Mouse (Mus musculus) midbrain, embryonic 16.5 days (tissue): ENCODE measurements around the gene Ralgps2. TPM values are rescaled to one million over a fixed set of nuclear protein-coding genes. Genes with fewer than 3 reads are reported as not detected.

Experiments
- ATAC-seq: fragments of 200-750 bp; cut with Nextera tagmentation; 2 replicates; pipeline ENCODE4 v1.8.0; 2017; ENCODE audit warnings: moderate TSS enrichment
- H3K27ac ChIP-seq: fragments of 300-500 bp; sonication (generic); 2 replicates; pipeline ENCODE4 v1.5.1; 2014; ENCODE audit warnings: mild to moderate bottlenecking, low read length, mixed read lengths
- H3K27me3 ChIP-seq: fragments of 300-500 bp; sonication (generic); 2 replicates; pipeline ENCODE4 v1.6.1; 2014; ENCODE audit warnings: low read depth, low read length, mixed read lengths; ENCODE audit not compliant: control insufficient read depth, insufficient read depth
- H3K36me3 ChIP-seq: fragments of 300-500 bp; sonication (generic); 2 replicates; pipeline ENCODE4 v1.6.1; 2014; ENCODE audit warnings: mild to moderate bottlenecking, low read length, moderate library complexity, mixed read lengths; ENCODE audit not compliant: control insufficient read depth, insufficient read depth
- H3K4me1 ChIP-seq: fragments of 300-500 bp; sonication (generic); 2 replicates; pipeline ENCODE4 v1.6.1; 2014; ENCODE audit warnings: mild to moderate bottlenecking, low read length, mixed read lengths; ENCODE audit not compliant: control insufficient read depth, insufficient read depth
- H3K4me2 ChIP-seq: fragments of 300-500 bp; sonication (generic); 2 replicates; pipeline ENCODE4 v1.6.1; 2014; ENCODE audit warnings: mild to moderate bottlenecking, low read length, mixed read lengths
- H3K4me3 ChIP-seq: fragments of 300-500 bp; sonication (generic); 2 replicates; pipeline ENCODE4 v1.5.1; 2014; ENCODE audit warnings: low read depth, mild to moderate bottlenecking, low read length, moderate library complexity, mixed read lengths
- H3K9ac ChIP-seq: fragments of 300-500 bp; sonication (generic); 2 replicates; pipeline ENCODE4 v1.6.1; 2014; ENCODE audit warnings: low read depth, low read length, mixed read lengths
- H3K9me3 ChIP-seq: fragments of 300-500 bp; sonication (generic); replicated peaks from 2 replicates; pipeline ENCODE4 v1.6.1; 2014; ENCODE audit warnings: mild to moderate bottlenecking, low read length, mixed read lengths; ENCODE audit not compliant: control insufficient read depth, poor library complexity, severe bottlenecking
- WGBS: fragments of 180-500 bp; shearing (Covaris S2); extraction: QIAGEN DNeasy Blood & Tissue Kit; methylation state at CpG from one replicate; pipeline ENCODE4 v1.1.7; 2014; 5-methylcytosine and 5-hydroxymethylcytosine counted together
- polyA plus RNA-seq: library from polyadenylated mRNA; unstranded; fragments of >200 nt; fragmentation: Nextera tagmentation; extraction: Ambion mirVana; gene quantifications from 2 replicates; pipeline ENCODE4 v1.2.1, GENCODE M21; 2015

Ralgps2 gene
- polyA plus RNA-seq, 1 experiment from 2014 or later, result 78.1 TPM

DNA sequence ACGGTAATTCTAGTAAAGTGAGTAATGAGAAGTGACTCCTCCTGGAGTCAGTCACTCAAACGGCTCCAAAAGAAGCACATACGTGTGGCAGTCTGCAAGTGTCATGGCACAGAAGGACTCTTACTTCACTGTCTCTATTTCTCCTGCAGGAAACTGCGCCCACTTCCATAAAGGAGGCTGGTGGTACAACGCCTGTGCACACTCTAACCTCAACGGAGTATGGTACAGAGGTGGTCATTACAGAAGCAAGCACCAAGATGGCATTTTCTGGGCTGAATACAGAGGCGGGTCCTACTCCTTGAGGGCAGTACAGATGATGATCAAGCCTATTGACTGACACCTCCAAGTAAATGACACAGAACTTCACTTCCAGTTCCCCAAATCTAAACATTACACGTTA is 79.2 kb downstream of the Ralgps2 start:
- Histone ChIP-seq H3K27ac (no peak overlapping the region), H3K27me3 (no peaks in the 10 kb centered on the region), H3K4me3 (no peak overlapping the region), H3K9me3 (no peaks in the 10 kb centered on the region), H3K9ac (no peak overlapping the region), H3K4me1 (peaks cover 8% of the 10 kb centered on the region; the same call in 1 of the 2 replicates), H3K36me3 (no peaks in the 10 kb centered on the region), H3K4me2 (no peak overlapping the region)
- no peak for ATAC-seq
- WGBS, result 91% methylated on average over 8 of the region's 8 CpGs

DNA sequence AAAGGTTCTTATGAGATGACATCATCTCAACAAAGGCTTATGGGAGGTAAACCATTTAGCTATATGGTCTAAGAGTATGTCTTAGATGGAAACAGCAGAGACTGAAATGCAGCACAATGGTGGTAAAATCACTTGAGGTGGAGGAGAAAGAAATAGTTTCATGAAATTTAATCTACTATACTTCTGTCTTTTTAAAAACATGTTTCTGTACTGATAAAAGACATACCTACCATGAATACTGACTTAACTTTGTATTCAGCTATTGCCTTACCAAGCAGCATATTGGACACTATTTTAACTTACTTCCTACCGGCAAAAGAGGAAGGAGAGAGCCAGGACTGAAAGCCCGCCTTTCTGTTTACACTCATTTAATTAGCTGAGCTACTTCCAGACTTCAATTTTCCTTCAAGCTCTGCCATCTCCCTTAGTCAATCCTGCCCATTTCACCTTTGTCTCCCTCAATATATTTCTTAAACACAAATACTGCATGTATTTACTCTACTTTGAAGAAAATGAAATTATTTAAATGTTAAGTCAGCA is 79.6 kb downstream of the Ralgps2 start:
- ATAC-seq, result no peak
- Histone ChIP-seq H3K27me3 (no peaks in the 10 kb centered on the region), H3K36me3 (no peaks in the 10 kb centered on the region)

DNA sequence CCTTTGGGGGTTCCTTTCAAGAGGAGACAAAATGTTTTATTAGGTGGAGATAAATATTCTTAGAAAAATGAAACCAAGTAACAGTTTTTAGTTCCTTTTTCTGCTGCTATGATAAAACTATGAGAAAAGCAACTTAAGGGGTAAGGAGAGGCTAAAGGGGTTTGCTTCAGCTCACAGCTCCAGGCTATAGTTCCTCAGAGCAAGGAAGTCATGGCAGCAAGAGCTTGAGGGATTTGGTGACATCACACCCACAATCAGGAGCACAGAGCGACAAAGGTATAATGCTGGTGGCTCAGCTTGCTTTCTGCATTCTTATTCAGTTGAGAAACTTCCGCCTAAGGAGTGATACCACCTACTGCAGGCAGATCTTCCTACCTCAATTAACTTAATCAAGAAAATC is 80.3 kb downstream of the Ralgps2 start:
- no peak for ATAC-seq
- no peak overlapping the region for H3K4me3 ChIP-seq
- no peaks in the 10 kb centered on the region for H3K36me3 ChIP-seq
- no peaks in the 10 kb centered on the region for H3K9me3 ChIP-seq
- H3K27ac ChIP-seq, result no peak overlapping the region
- no peak overlapping the region for H3K9ac ChIP-seq
- no peaks in the 10 kb centered on the region for H3K27me3 ChIP-seq
- peaks cover 7% of the 10 kb centered on the region; the same call in 1 of the 2 replicates for H3K4me1 ChIP-seq
- H3K4me2 ChIP-seq, result no peak overlapping the region
- 92% methylated on average over 2 of the region's 2 CpGs for WGBS

More for the DNA sequence above, 79.6 kb downstream of the Ralgps2 start:
- Histone ChIP-seq H3K4me1 (peaks cover 8% of the 10 kb centered on the region; the same call in 1 of the 2 replicates), H3K4me2 (no peak overlapping the region), H3K9me3 (no peaks in the 10 kb centered on the region), H3K4me3 (no peak overlapping the region), H3K27ac (no peak overlapping the region), H3K9ac (no peak overlapping the region)
- 85% methylated on average over 2 of the region's 2 CpGs for WGBS

DNA sequence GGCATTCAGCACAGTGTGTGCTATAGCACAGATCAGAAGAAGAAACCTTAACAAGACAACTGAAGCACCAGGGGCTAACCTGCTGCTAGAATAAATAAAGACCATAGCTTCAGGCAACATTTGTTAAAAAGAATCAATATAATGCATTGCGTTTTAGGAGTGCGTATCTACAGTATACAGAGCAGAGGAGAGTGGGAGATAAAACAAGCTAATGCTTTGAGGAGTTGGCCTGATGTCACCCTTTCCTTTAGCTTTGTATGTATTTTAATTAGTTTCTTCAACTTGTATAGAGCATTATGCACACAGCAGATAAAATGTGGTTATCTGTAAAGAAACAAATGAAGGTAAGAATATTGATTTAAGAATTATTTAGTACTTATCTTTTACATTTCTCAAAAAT is 82.8 kb downstream of the Ralgps2 start:
- Histone ChIP-seq H3K27me3 (no peaks in the 10 kb centered on the region), H3K4me3 (no peak overlapping the region), H3K9me3 (no peaks in the 10 kb centered on the region), H3K9ac (no peak overlapping the region), H3K27ac (no peak overlapping the region), H3K4me2 (no peak overlapping the region), H3K36me3 (no peaks in the 10 kb centered on the region), H3K4me1 (no peaks in the 10 kb centered on the region)
- no peak for ATAC-seq
- WGBS, result 58% methylated on average over 2 of the region's 2 CpGs

DNA sequence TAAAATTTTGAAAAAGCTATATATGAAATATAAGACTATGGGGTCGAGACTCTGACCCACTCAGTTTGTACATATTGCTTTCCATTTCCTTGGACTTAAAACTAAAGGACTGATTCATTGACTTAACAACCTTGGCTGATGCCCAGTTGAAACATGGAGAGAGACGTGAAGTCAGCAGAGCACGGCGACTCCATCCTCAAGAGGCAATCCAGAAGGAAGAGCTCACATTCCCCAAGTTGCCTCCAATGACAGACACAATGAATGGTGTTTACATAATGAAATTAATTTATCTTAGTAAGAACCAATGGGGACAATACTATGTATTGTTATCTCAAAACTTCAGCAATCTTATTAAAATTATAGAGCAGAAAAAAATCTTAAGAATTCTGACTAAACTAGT is 84.9 kb downstream of the Ralgps2 start:
- 96% methylated on average over 4 of the region's 4 CpGs for WGBS
- no peak for ATAC-seq
- no peaks in the 10 kb centered on the region for H3K27me3 ChIP-seq
- H3K27ac ChIP-seq, result no peak overlapping the region
- no peak overlapping the region for H3K4me3 ChIP-seq
- H3K4me1 ChIP-seq, result no peaks in the 10 kb centered on the region
- H3K36me3 ChIP-seq, result no peaks in the 10 kb centered on the region
- no peaks in the 10 kb centered on the region for H3K9me3 ChIP-seq
- no peak overlapping the region for H3K4me2 ChIP-seq
- H3K9ac ChIP-seq, result no peak overlapping the region

DNA sequence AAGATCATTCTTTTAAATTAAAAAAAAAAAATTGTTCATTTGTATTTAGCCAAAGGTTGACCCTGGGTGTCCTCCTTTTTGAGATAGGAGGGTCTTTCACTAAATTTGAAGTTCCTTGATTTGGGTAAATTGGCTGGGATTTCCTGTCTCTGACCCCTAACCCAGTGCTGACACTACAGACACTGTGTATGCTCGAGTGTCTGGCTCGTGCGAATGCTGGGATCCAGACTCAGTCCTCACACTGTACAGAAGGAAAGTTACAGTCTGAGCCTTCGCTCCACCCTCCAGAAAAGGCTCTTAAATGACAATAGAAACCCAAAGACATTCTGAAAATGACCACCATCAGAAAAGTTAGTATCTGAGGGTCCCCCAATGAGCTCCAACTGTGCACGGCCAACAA is 86.6 kb downstream of the Ralgps2 start:
- 80% methylated on average over 5 of the region's 5 CpGs for WGBS
- no peak overlapping the region for H3K4me3 ChIP-seq
- no peak overlapping the region for H3K4me2 ChIP-seq
- H3K27ac ChIP-seq, result no peak overlapping the region
- H3K27me3 ChIP-seq, result no peaks in the 10 kb centered on the region
- no peaks in the 10 kb centered on the region for H3K36me3 ChIP-seq
- no peak overlapping the region for H3K9ac ChIP-seq
- no peaks in the 10 kb centered on the region for H3K9me3 ChIP-seq
- no peak for ATAC-seq
- H3K4me1 ChIP-seq, result no peaks in the 10 kb centered on the region

DNA sequence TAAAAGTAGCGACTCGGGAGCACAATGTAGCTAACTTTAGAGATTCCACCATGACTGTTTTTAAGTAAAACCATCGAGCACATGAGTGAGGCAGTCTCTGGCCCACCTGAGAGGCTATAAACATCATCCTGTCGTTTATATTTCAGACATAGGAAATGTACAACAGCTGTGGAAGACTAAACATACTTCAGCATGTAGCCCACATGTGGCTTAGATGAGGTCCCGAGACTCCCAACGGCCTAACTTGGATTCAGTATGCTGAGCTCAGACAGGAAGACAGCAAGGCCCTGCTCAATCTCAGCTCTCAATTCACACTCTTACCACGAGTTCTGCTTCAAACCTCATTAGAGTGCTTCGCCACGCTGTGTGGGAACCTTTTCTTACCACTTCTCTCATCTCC is 87.0 kb downstream of the Ralgps2 start:
- H3K9ac ChIP-seq, result no peak overlapping the region
- H3K36me3 ChIP-seq, result no peaks in the 10 kb centered on the region
- 86% methylated on average over 9 of the region's 9 CpGs for WGBS
- no peaks in the 10 kb centered on the region for H3K4me1 ChIP-seq
- no peak overlapping the region for H3K27ac ChIP-seq
- no peaks in the 10 kb centered on the region for H3K9me3 ChIP-seq
- no peak overlapping the region for H3K4me2 ChIP-seq
- H3K4me3 ChIP-seq, result no peak overlapping the region
- no peak for ATAC-seq
- H3K27me3 ChIP-seq, result no peaks in the 10 kb centered on the region

DNA sequence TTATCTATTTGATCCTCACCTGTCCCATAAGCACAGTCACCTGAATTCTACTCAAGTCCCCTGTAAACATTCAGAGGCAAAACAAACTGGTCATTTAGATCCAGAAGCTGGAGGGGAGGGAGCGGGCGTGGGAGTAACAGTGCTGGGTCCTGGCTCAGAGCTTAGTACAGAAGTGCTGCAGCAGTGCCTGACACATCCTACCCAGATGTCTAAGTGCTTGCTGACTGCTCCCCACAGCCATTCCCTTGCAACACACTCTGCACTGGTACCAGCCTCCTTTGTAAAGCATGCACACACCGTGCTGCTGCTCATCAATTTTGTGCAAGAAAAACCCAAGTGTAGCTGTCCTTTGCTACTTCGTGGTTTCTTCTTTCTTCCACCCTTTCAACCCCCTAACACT is 92.3 kb downstream of the Ralgps2 start:
- Histone ChIP-seq H3K4me3 (no peak overlapping the region), H3K4me2 (no peak overlapping the region), H3K27me3 (no peaks in the 10 kb centered on the region), H3K27ac (no peak overlapping the region), H3K9ac (no peak overlapping the region), H3K4me1 (no peaks in the 10 kb centered on the region), H3K9me3 (no peaks in the 10 kb centered on the region), H3K36me3 (no peaks in the 10 kb centered on the region)
- 80% methylated on average over 4 of the region's 4 CpGs for WGBS
- ATAC-seq, result no peak

DNA sequence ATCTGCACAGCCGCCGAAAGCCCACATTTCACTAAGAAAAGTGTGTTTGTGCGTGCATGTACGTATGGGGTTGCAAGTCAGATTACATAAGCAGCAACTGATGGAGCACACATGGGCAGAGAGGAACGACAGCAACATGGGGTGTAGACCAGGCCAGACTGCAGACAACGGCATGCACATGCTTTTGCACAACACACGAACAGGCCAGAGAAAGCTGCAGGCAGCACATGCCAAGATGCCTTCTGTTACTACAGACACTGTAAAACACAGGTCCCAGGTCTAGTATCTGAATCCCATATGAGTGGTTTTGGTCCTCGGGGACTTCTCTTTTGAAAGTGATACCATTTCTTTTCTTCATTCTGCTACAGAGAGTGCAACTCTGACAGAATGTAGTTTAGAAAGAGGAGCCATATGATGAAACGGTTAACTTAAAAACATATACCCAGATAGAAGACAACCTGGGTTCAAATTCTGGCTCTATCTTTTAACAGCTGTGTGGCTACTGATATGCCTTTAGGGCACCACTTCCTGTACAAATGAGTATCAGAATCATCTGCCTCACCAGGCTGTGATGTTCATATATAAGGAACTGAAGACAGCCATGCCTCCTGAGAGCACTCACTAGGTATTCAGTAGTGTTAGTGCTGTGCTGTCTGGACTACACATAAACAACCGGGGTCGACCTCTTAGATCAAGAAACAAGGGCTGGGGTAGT is 97.6 kb downstream of the Ralgps2 start:
- peaks cover 12% of the 10 kb centered on the region for H3K4me1 ChIP-seq
- no peak for ATAC-seq
- H3K27ac ChIP-seq, result no peak overlapping the region
- no peaks in the 10 kb centered on the region for H3K36me3 ChIP-seq
- WGBS, result 88% methylated on average over 11 of the region's 11 CpGs
- H3K27me3 ChIP-seq, result no peaks in the 10 kb centered on the region
- H3K4me3 ChIP-seq, result no peak overlapping the region
- H3K9me3 ChIP-seq, result no peaks in the 10 kb centered on the region
- H3K4me2 ChIP-seq, result no peak overlapping the region
- no peak overlapping the region for H3K9ac ChIP-seq
